Mouse (Mus musculus) bone marrow, adult 2 months (tissue): ENCODE measurements around the gene Kdm4c. TPM values are rescaled to one million over a fixed set of nuclear protein-coding genes. Genes with fewer than 3 reads are reported as not detected.
A peak's percentile ranks its signal among the peaks of the same experiment; 100 is the strongest.
"Not testable (repeated sequence)": the region's sequence is repeated elsewhere in the genome, so short reads cannot be mapped to it uniquely, and the experiment has no call there.

Source experiments
- H3K27ac ChIP-seq: fragments of 200-500 bp; 2 replicates; pipeline ENCODE4 v1.5.1; 2012; ENCODE audit warnings: low read depth, mild to moderate bottlenecking, control low read depth, inconsistent platforms, low read length; ENCODE audit not compliant: control insufficient read depth, poor library complexity, insufficient read depth
- H3K4me1 ChIP-seq: fragments of 200-500 bp; 2 replicates; pipeline ENCODE4 v1.6.1; 2011; ENCODE audit warnings: low read length; ENCODE audit not compliant: control insufficient read depth, insufficient read depth
- H3K4me3 ChIP-seq: fragments of 200-500 bp; replicated peaks from 2 replicates; pipeline ENCODE3; 2011; ENCODE audit warnings: mild to moderate bottlenecking, low read depth, low read length, control low read depth; ENCODE audit not compliant: control insufficient read depth
- CTCF ChIP-seq: fragments of 200-500 bp; IDR thresholded peaks from 2 replicates; pipeline ENCODE4 v1.5.1; 2011; ENCODE audit warnings: low read length, control low read depth; ENCODE audit not compliant: control insufficient read depth, insufficient read depth
- POLR2A ChIP-seq: fragments of 200-500 bp; IDR thresholded peaks from 2 replicates; pipeline ENCODE4 v1.6.1; 2011; ENCODE audit warnings: low read depth, mild to moderate bottlenecking, control low read depth, low read length, borderline replicate concordance; ENCODE audit not compliant: control insufficient read depth
- WGBS: fragments of 180-500 bp; shearing (Covaris S2); methylation state at CpG from one replicate; pipeline ENCODE4 v1.1.7; 2018; 5-methylcytosine and 5-hydroxymethylcytosine counted together
- polyA plus RNA-seq: library from polyadenylated mRNA; stranded (reverse); fragments of >200 nt; gene quantifications from 2 replicates; pipeline ENCODE4 v1.2.4, GENCODE M21; 2011; ENCODE audit warnings: low replicate concordance; ENCODE audit not compliant: missing spikeins, insufficient read depth, insufficient read length

Gene Kdm4c
- polyA plus RNA-seq: 7.9 and 17.5 TPM in 2 replicates

- Histone ChIP-seq H3K4me3 (no peak within 1 kb of the TSS), H3K27ac (no peak within 1 kb of the TSS), H3K4me1 (no peaks in the 10 kb centered on the region)
- 93% methylated on average over 1 of the region's 1 CpGs for WGBS
- TF ChIP-seq POLR2A: no peak
- TF ChIP-seq CTCF: no peak
Measured at GRCm38 (mm10) chr4:74242176-74242575, at the start of gene Kdm4c. Gene Kdm4c (plus strand): TSS chr4:74242497.

GRCm38 (mm10) chr4:74201281-74201811, 41.0 kb upstream of the Kdm4c start:
- no peak overlapping the region for H3K27ac ChIP-seq
- no peak overlapping the region for H3K4me3 ChIP-seq
- TF ChIP-seq CTCF (no peak), POLR2A (no peak)
- no peaks in the 10 kb centered on the region for H3K4me1 ChIP-seq

- not testable (repeated sequence) for H3K4me1 ChIP-seq, H3K4me3 ChIP-seq, H3K27ac ChIP-seq
- WGBS: 82% methylated on average over 1 of the region's 1 CpGs
Measured at GRCm38 (mm10) chr4:74221780-74222179, 20.5 kb upstream of the Kdm4c start.

- peaks cover 1% of the 10 kb centered on the region; the same call in 1 of the 2 replicates for H3K4me1 ChIP-seq
- H3K27ac ChIP-seq: no peak overlapping the region
- no peak overlapping the region for H3K4me3 ChIP-seq
- TF ChIP-seq POLR2A (no peak), CTCF (no peak)
- WGBS: 15% methylated on average over 3 of the region's 3 CpGs
Measured at GRCm38 (mm10) chr4:74222360-74222759, 19.9 kb upstream of the Kdm4c start.

GRCm38 (mm10) chr4:74224210-74224609, 18.1 kb upstream of the Kdm4c start:
- no peak overlapping the region for H3K27ac ChIP-seq
- H3K4me3 ChIP-seq: no peak overlapping the region
- TF ChIP-seq CTCF: no peak
- WGBS: 71% methylated on average over 2 of the region's 2 CpGs
- H3K4me1 ChIP-seq: peaks cover 1% of the 10 kb centered on the region; the same call in 1 of the 2 replicates

GRCm38 (mm10) chr4:74230994-74231393, 11.3 kb upstream of the Kdm4c start:
- no peak overlapping the region for H3K27ac ChIP-seq
- H3K4me3 ChIP-seq: no peak overlapping the region
- WGBS: 56% methylated on average over 4 of the region's 4 CpGs
- no peaks in the 10 kb centered on the region for H3K4me1 ChIP-seq
- TF ChIP-seq CTCF (peak; percentile 63; the same call in 1 of the 2 replicates), POLR2A (no peak)

GRCm38 (mm10) chr4:74231405-74231804, 10.9 kb upstream of the Kdm4c start:
- no peak overlapping the region for H3K4me3 ChIP-seq
- 62% methylated on average over 5 of the region's 5 CpGs for WGBS
- no peak overlapping the region for H3K27ac ChIP-seq
- TF ChIP-seq POLR2A (no peak), CTCF (peak; percentile 68)
- H3K4me1 ChIP-seq: no peaks in the 10 kb centered on the region

GRCm38 (mm10) chr4:74233534-74233933, 8.8 kb upstream of the Kdm4c start:
- H3K4me1 ChIP-seq: no peaks in the 10 kb centered on the region
- 87% methylated on average over 3 of the region's 3 CpGs for whole genome bisulfite sequencing
- H3K27ac ChIP-seq: no peak overlapping the region
- TF ChIP-seq POLR2A (no peak), CTCF (no peak)
- no peak overlapping the region for H3K4me3 ChIP-seq

GRCm38 (mm10) chr4:74251348-74252244, 9.3 kb downstream of the Kdm4c start:
- under 1% methylated on average over 66 of the region's 68 CpGs for WGBS
- peak overlapping the region; percentile 89 for H3K4me3 ChIP-seq
- H3K27ac ChIP-seq: peak overlapping the region; percentile 70
- H3K4me1 ChIP-seq: no peaks in the 10 kb centered on the region
- TF ChIP-seq POLR2A (peak; percentile 71; the same call in 1 of the 2 replicates), CTCF (no peak; the same call in 1 of the 2 replicates)
